Mouse (Mus musculus) cortical plate, adult 2 months (tissue): ENCODE data around the gene Tjap1.

Source experiments
- CTCF ChIP-seq: fragments of 200-500 bp; IDR thresholded peaks from 2 replicates; pipeline ENCODE4 v1.5.1; 2011; ENCODE audit warnings: mild to moderate bottlenecking, control low read depth, low read length; ENCODE audit not compliant: insufficient read depth; ENCODE audit errors: extremely low read depth
- POLR2A ChIP-seq: fragments of 200-500 bp; IDR thresholded peaks from 2 replicates; pipeline ENCODE4 v1.6.1; 2011; ENCODE audit warnings: mild to moderate bottlenecking, low read length, control low read depth; ENCODE audit not compliant: insufficient read depth; ENCODE audit errors: extremely low read depth

DNA sequence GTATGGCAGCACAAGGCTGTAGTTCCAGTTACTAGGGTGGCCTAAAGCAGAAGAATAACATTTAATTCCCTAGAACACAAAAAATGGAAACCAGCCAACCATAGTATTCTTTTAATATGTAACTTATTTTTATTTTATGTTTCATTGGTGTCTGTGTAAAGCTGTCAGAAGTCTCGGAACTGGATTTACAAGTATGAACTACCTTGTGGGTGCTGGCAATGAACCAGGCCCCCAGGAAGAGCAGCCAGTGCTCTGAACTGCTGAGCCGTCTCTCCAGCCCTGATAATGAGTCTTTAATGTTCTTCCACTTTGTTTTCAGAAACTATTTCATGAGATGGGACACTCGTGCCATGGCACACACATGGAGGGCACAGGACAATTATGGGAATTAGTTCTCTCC is 72.3 kb downstream of the Tjap1 start:
- TF ChIP-seq POLR2A (no peak), CTCF (no peak)
